Mouse (Mus musculus): Measurements from ENCODE around the gene Sct. TPM values are rescaled to one million over a fixed set of nuclear protein-coding genes. Genes with fewer than 3 reads are reported as not detected.
A peak's percentile ranks its signal among the peaks of the same experiment; 100 is the strongest.

Gene Sct
- total and polyA plus RNA-seq, 2 experiments from 2014 or later, result 3.7 to 7.6 TPM

DNA sequence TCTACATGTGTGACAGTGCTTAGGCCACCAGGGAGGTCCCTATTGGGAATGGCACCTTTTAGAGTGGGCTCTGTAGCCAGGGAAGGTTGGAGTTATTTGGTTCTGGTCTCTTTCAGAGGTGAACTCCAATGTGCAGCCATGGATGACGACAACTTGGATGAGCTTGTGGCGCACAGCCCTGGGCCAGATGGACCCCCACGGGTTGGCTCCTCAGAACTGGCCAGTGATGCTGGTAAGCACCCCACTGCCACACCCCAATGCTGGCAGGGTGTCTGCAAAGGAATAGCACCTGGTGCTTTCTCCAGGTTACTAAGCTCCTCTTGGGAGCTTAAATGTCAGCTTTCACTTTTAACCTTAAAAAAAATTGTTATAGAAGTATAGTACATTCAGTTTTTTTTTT lies 47.8 kb downstream of the Sct start:
- ATAC-seq (no peak), DNase-seq (ENCODE audit: low spot score) (no peak)
- no peaks in the 10 kb centered on the region for H3K9me3 ChIP-seq (ENCODE audit: low read length)
- no peaks in the 10 kb centered on the region for H3K27me3 ChIP-seq (ENCODE audit: insufficient read depth, low read length)
- no peak for TF ChIP-seq CTCF (IDR thresholded peaks at IDR 0.05; ENCODE audit: low read depth)
- H3K4me3 ChIP-seq (ENCODE audit: low read length), result no peak overlapping the region
- peaks cover 32% of the 10 kb centered on the region for H3K36me3 ChIP-seq (ENCODE audit: insufficient read depth, low read length)
- peaks cover 9% of the 10 kb centered on the region for H3K4me1 ChIP-seq (ENCODE audit: insufficient read depth, low read length)
- H3K4me2 ChIP-seq (ENCODE audit: low read depth, low read length), result no peak overlapping the region
- H3K27ac ChIP-seq, result no peak overlapping the region
- WGBS, result 79% methylated on average over 3 of the region's 3 CpGs
- no peak overlapping the region for H3K9ac ChIP-seq (replicated peaks; ENCODE audit: low read length)

DNA sequence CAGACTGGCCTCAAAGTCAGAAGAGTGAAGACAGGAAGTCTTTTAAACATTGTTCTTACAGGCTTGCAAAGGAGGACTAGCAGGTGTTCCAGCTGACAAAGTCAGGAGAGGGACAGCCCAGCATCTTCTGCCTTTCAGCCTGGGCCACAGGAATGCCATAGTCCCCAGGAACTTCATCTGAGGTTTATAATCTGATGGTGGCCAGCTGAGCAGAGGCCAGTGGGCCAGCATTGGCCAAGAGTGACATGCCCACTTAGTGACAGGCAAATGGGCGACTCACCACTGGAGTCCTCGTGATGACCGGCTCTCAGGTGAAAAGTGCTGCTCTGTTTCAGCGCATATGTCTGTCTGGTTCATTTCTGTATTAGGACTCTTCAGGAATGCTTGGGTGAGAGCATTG lies 48.4 kb downstream of the Sct start:
- Histone ChIP-seq H3K9ac (replicated peaks; ENCODE audit: low read length) (no peak overlapping the region), H3K36me3 (ENCODE audit: insufficient read depth, low read length) (peaks cover 29% of the 10 kb centered on the region), H3K27ac (no peak overlapping the region), H3K27me3 (ENCODE audit: insufficient read depth, low read length) (no peaks in the 10 kb centered on the region), H3K4me1 (ENCODE audit: insufficient read depth, low read length) (peaks cover 9% of the 10 kb centered on the region), H3K4me3 (ENCODE audit: low read length) (no peak overlapping the region), H3K4me2 (ENCODE audit: low read depth, low read length) (no peak overlapping the region; the same call in 1 of the 2 replicates), H3K9me3 (ENCODE audit: low read length) (no peaks in the 10 kb centered on the region)
- DNase-seq (ENCODE audit: low spot score) (no peak), ATAC-seq (no peak)
- TF ChIP-seq CTCF (IDR thresholded peaks at IDR 0.05; ENCODE audit: low read depth), result no peak
- WGBS, result 96% methylated on average over 4 of the region's 4 CpGs

DNA sequence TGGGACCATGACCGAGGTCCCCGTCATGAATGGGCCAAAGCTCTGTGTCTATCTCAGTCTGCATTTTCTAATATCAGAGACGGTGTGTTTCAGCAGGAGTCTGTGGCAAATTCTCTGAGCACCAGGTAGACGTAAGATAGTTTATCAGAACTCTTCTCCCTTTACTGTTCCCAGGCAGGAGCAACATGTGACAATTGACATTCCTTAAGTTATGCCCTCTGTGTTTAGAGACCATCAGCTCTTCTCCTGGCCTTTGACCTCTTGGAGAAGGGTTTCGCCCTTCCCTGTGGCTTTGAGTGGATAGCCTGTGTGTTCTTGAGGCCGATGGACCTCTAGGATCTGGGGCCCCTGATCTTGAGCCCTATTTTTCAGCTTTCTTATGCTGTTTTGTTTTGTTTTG lies 49.2 kb downstream of the Sct start:
- no peak for TF ChIP-seq CTCF (IDR thresholded peaks at IDR 0.05; ENCODE audit: low read depth)
- ATAC-seq, result no peak

More for the DNA sequence above, 49.2 kb downstream of the Sct start:
- 59% methylated on average over 6 of the region's 6 CpGs for WGBS
- H3K4me2 ChIP-seq (ENCODE audit: low read depth, low read length), result peak overlapping the region; percentile 67
- H3K36me3 ChIP-seq (ENCODE audit: insufficient read depth, low read length), result peaks cover 23% of the 10 kb centered on the region
- DNase-seq (ENCODE audit: low spot score), result no peak
- no peak overlapping the region for H3K27ac ChIP-seq
- H3K4me1 ChIP-seq (ENCODE audit: insufficient read depth, low read length), result peaks cover 9% of the 10 kb centered on the region
- no peaks in the 10 kb centered on the region for H3K9me3 ChIP-seq (ENCODE audit: low read length)
- peak overlapping the region; percentile 94 for H3K4me3 ChIP-seq (ENCODE audit: low read length)
- no peaks in the 10 kb centered on the region for H3K27me3 ChIP-seq (ENCODE audit: insufficient read depth, low read length)
- H3K9ac ChIP-seq (replicated peaks; ENCODE audit: low read length), result peak overlapping the region; percentile 91; the same call in 1 of the 2 replicates

Other genes starting within 250 kb of the Sct start
- gene B4galnt4, start 218.0 kb downstream of the Sct start, total RNA-seq (2014; rRNA removed), result 115 and 124 TPM in 2 replicates
- gene B4galnt4, start 218.0 kb downstream of the Sct start, polyA plus RNA-seq (2015; fragmentation: Nextera tagmentation; extraction: Ambion mirVana), result 41.8 and 46.2 TPM in 2 replicates
- 0.58 TPM in 1 of 2 replicates, not detected in the other for gene Pkp3, start 200.9 kb downstream of the Sct start, total RNA-seq (2014; rRNA removed)
- 0.29 TPM in 1 of 2 replicates, not detected in the other for gene Pkp3, start 200.9 kb downstream of the Sct start, polyA plus RNA-seq (2015; fragmentation: Nextera tagmentation; extraction: Ambion mirVana)
- 1.2 and 19.5 TPM in 2 replicates for gene Sigirr, start 178.6 kb downstream of the Sct start, total RNA-seq (2014; rRNA removed)
- gene Sigirr, start 178.6 kb downstream of the Sct start, polyA plus RNA-seq (2015; fragmentation: Nextera tagmentation; extraction: Ambion mirVana), result 2.4 and 2.6 TPM in 2 replicates
- 0.25 and 2.1 TPM in 2 replicates for gene Ano9, start 161.3 kb downstream of the Sct start, total RNA-seq (2014; rRNA removed)
- 0.45 and 0.66 TPM in 2 replicates for gene Ano9, start 161.3 kb downstream of the Sct start, polyA plus RNA-seq (2015; fragmentation: Nextera tagmentation; extraction: Ambion mirVana)
- gene Ptdss2, start 156.8 kb downstream of the Sct start, total RNA-seq (2014; rRNA removed), result 13.6 and 25.6 TPM in 2 replicates
- 96.1 and 96.8 TPM in 2 replicates for gene Ptdss2, start 156.8 kb downstream of the Sct start, polyA plus RNA-seq (2015; fragmentation: Nextera tagmentation; extraction: Ambion mirVana)
- 65.2 and 74.3 TPM in 2 replicates for gene Rnh1, start 106.3 kb downstream of the Sct start, total RNA-seq (2014; rRNA removed)
- gene Rnh1, start 106.3 kb downstream of the Sct start, polyA plus RNA-seq (2015; fragmentation: Nextera tagmentation; extraction: Ambion mirVana), result 55.3 and 55.7 TPM in 2 replicates
- 115 and 120 TPM in 2 replicates for gene Hras, start 85.1 kb downstream of the Sct start, total RNA-seq (2014; rRNA removed)
- gene Hras, start 85.1 kb downstream of the Sct start, polyA plus RNA-seq (2015; fragmentation: Nextera tagmentation; extraction: Ambion mirVana), result 189 and 204 TPM in 2 replicates
- gene Lrrc56, start 85.0 kb downstream of the Sct start, total RNA-seq (2014; rRNA removed), result 9.5 and 19.7 TPM in 2 replicates
- 5.7 and 7.2 TPM in 2 replicates for gene Lrrc56, start 85.0 kb downstream of the Sct start, polyA plus RNA-seq (2015; fragmentation: Nextera tagmentation; extraction: Ambion mirVana)
- gene Lmntd2, start 65.1 kb downstream of the Sct start, total RNA-seq (2014; rRNA removed), result 0.14 TPM in 1 of 2 replicates, not detected in the other
- 0.29 and 0.40 TPM in 2 replicates for gene Lmntd2, start 65.1 kb downstream of the Sct start, polyA plus RNA-seq (2015; fragmentation: Nextera tagmentation; extraction: Ambion mirVana)
- 24.5 and 35.7 TPM in 2 replicates for gene Rassf7, start 63.3 kb downstream of the Sct start, total RNA-seq (2014; rRNA removed)
- gene Rassf7, start 63.3 kb downstream of the Sct start, polyA plus RNA-seq (2015; fragmentation: Nextera tagmentation; extraction: Ambion mirVana), result 19.6 and 23.3 TPM in 2 replicates
- 52.2 and 56.4 TPM in 2 replicates for gene Phrf1, start 50.3 kb downstream of the Sct start, total RNA-seq (2014; rRNA removed)
- gene Phrf1, start 50.3 kb downstream of the Sct start, polyA plus RNA-seq (2015; fragmentation: Nextera tagmentation; extraction: Ambion mirVana), result 35.6 and 38.0 TPM in 2 replicates
- 3.9 and 7.0 TPM in 2 replicates for gene Irf7, start 12.7 kb downstream of the Sct start, total RNA-seq (2014; rRNA removed)
- gene Irf7, start 12.7 kb downstream of the Sct start, polyA plus RNA-seq (2015; fragmentation: Nextera tagmentation; extraction: Ambion mirVana), result 3.3 and 5.5 TPM in 2 replicates
- not detected in 2 replicates for gene Cdhr5, start 2.3 kb downstream of the Sct start, total RNA-seq (2014; rRNA removed)
- 0.23 TPM in 1 of 2 replicates, not detected in the other for gene Cdhr5, start 2.3 kb downstream of the Sct start, polyA plus RNA-seq (2015; fragmentation: Nextera tagmentation; extraction: Ambion mirVana)
- 0.54 and 0.94 TPM in 2 replicates for gene Drd4, start 12.9 kb upstream of the Sct start, total RNA-seq (2014; rRNA removed)
- gene Drd4, start 12.9 kb upstream of the Sct start, polyA plus RNA-seq (2015; fragmentation: Nextera tagmentation; extraction: Ambion mirVana), result 0.73 and 0.79 TPM in 2 replicates
- gene Deaf1, start 48.6 kb upstream of the Sct start, total RNA-seq (2014; rRNA removed), result 218 and 220 TPM in 2 replicates
- 200 and 237 TPM in 2 replicates for gene Deaf1, start 48.6 kb upstream of the Sct start, polyA plus RNA-seq (2015; fragmentation: Nextera tagmentation; extraction: Ambion mirVana)
- gene Tmem80, start 48.6 kb upstream of the Sct start, total RNA-seq (2014; rRNA removed), result 31.6 and 36.4 TPM in 2 replicates
- 42.0 and 44.9 TPM in 2 replicates for gene Tmem80, start 48.6 kb upstream of the Sct start, polyA plus RNA-seq (2015; fragmentation: Nextera tagmentation; extraction: Ambion mirVana)
- gene Eps8l2, start 59.7 kb upstream of the Sct start, total RNA-seq (2014; rRNA removed), result 1.6 and 3.9 TPM in 2 replicates
- gene Eps8l2, start 59.7 kb upstream of the Sct start, polyA plus RNA-seq (2015; fragmentation: Nextera tagmentation; extraction: Ambion mirVana), result 1.5 and 2.4 TPM in 2 replicates
- 156 and 200 TPM in 2 replicates for gene Taldo1, start 113.1 kb upstream of the Sct start, total RNA-seq (2014; rRNA removed)
- gene Taldo1, start 113.1 kb upstream of the Sct start, polyA plus RNA-seq (2015; fragmentation: Nextera tagmentation; extraction: Ambion mirVana), result 252 and 258 TPM in 2 replicates
- 61.2 and 74.4 TPM in 2 replicates for gene Gatd1, start 135.0 kb upstream of the Sct start, total RNA-seq (2014; rRNA removed)
- 46.9 and 49.4 TPM in 2 replicates for gene Gatd1, start 135.0 kb upstream of the Sct start, polyA plus RNA-seq (2015; fragmentation: Nextera tagmentation; extraction: Ambion mirVana)
- gene Cend1, start 150.4 kb upstream of the Sct start, total RNA-seq (2014; rRNA removed), result 208 and 246 TPM in 2 replicates
- gene Cend1, start 150.4 kb upstream of the Sct start, polyA plus RNA-seq (2015; fragmentation: Nextera tagmentation; extraction: Ambion mirVana), result 219 and 255 TPM in 2 replicates
- gene Slc25a22, start 158.8 kb upstream of the Sct start, total RNA-seq (2014; rRNA removed), result 126 and 138 TPM in 2 replicates
- 79.9 and 87.3 TPM in 2 replicates for gene Slc25a22, start 158.8 kb upstream of the Sct start, polyA plus RNA-seq (2015; fragmentation: Nextera tagmentation; extraction: Ambion mirVana)
- gene Pidd1, start 164.9 kb upstream of the Sct start, total RNA-seq (2014; rRNA removed), result 3.6 and 4.6 TPM in 2 replicates
- gene Pidd1, start 164.9 kb upstream of the Sct start, polyA plus RNA-seq (2015; fragmentation: Nextera tagmentation; extraction: Ambion mirVana), result 2.4 and 2.5 TPM in 2 replicates
- 179 and 249 TPM in 2 replicates for gene Rplp2, start 168.2 kb upstream of the Sct start, total RNA-seq (2014; rRNA removed)
- gene Rplp2, start 168.2 kb upstream of the Sct start, polyA plus RNA-seq (2015; fragmentation: Nextera tagmentation; extraction: Ambion mirVana), result 839 and 863 TPM in 2 replicates
- 8.5 and 10.0 TPM in 2 replicates for gene Pnpla2, start 176.1 kb upstream of the Sct start, total RNA-seq (2014; rRNA removed)
- 20.0 and 22.4 TPM in 2 replicates for gene Pnpla2, start 176.1 kb upstream of the Sct start, polyA plus RNA-seq (2015; fragmentation: Nextera tagmentation; extraction: Ambion mirVana)
- 2.1 and 5.0 TPM in 2 replicates for gene Cracr2b, start 182.0 kb upstream of the Sct start, total RNA-seq (2014; rRNA removed)
- gene Cracr2b, start 182.0 kb upstream of the Sct start, polyA plus RNA-seq (2015; fragmentation: Nextera tagmentation; extraction: Ambion mirVana), result 6.7 and 9.1 TPM in 2 replicates
- gene Cd151, start 188.3 kb upstream of the Sct start, total RNA-seq (2014; rRNA removed), result 62.6 and 79.4 TPM in 2 replicates
- gene Cd151, start 188.3 kb upstream of the Sct start, polyA plus RNA-seq (2015; fragmentation: Nextera tagmentation; extraction: Ambion mirVana), result 16.1 and 18.5 TPM in 2 replicates
- gene Polr2l, start 196.0 kb upstream of the Sct start, total RNA-seq (2014; rRNA removed), result 25.5 and 46.1 TPM in 2 replicates
- gene Polr2l, start 196.0 kb upstream of the Sct start, polyA plus RNA-seq (2015; fragmentation: Nextera tagmentation; extraction: Ambion mirVana), result 75.9 and 81.6 TPM in 2 replicates
- gene Tspan4, start 196.1 kb upstream of the Sct start, total RNA-seq (2014; rRNA removed), result 101 and 119 TPM in 2 replicates
- 78.2 and 83.9 TPM in 2 replicates for gene Tspan4, start 196.1 kb upstream of the Sct start, polyA plus RNA-seq (2015; fragmentation: Nextera tagmentation; extraction: Ambion mirVana)